Mouse (Mus musculus): ENCODE measurements at regions not wholly inside any gene's neighbourhood (a gene's known extent, or its start where the extent isn't known, plus 50 kb on each side); places are given as distances from the start of the nearest gene placed in this dataset.

GRCm38 (mm10) chr3:16277407-16277806 lies 271.2 kb upstream of the Gm5150 start:
- Histone ChIP-seq H3K36me3 (ENCODE audit: control insufficient read depth in 1 of 2, insufficient read depth in 2 of 2, low read length in 2 of 2) (no peaks in the 10 kb centered on the region), H3K27ac (ENCODE audit: control insufficient read depth, low read depth, low read length) (no peak overlapping the region), H3K4me3 (ENCODE audit: control insufficient read depth in 1 of 2, insufficient read depth in 1 of 2, low read depth in 2 of 2, low read length in 2 of 2) (no peak overlapping the region), H3K4me1 (ENCODE audit: control insufficient read depth in 1 of 2, insufficient read depth in 2 of 2, low read length in 2 of 2) (no peaks in the 10 kb centered on the region), H3K79me2 (ENCODE audit: control insufficient read depth, insufficient read depth, low read length, poor library complexity) (no peaks in the 10 kb centered on the region), H3K9ac (ENCODE audit: control insufficient read depth, low read depth, low read length, poor library complexity, severe bottlenecking) (no peak overlapping the region), H3K27me3 (ENCODE audit: control insufficient read depth in 1 of 2, insufficient read depth in 2 of 2, low read length in 2 of 2) (no peaks in the 10 kb centered on the region), H3K9me3 (replicated peaks; ENCODE audit: insufficient read depth, low read length) (no peaks in the 10 kb centered on the region)
- no peak for TF ChIP-seq POLR2AphosphoS2 (IDR thresholded peaks at IDR 0.05; ENCODE audit: low read length)
- TF ChIP-seq TCF12 (IDR thresholded peaks at IDR 0.05; ENCODE audit: low read depth, low read length), result no peak
- TF ChIP-seq UBTF (IDR thresholded peaks at IDR 0.05; ENCODE audit: borderline replicate concordance, insufficient read depth, low read depth, low read length), result no peak
- TF ChIP-seq TBP (IDR thresholded peaks at IDR 0.05; ENCODE audit: low read depth, low read length), result no peak
- no peak for TF ChIP-seq MXI1 (IDR thresholded peaks at IDR 0.05; ENCODE audit: low read depth, low read length)
- TF ChIP-seq HCFC1 (IDR thresholded peaks at IDR 0.05; ENCODE audit: low read depth, low read length), result no peak
- no peak for TF ChIP-seq ELF1 (IDR thresholded peaks at IDR 0.05; ENCODE audit: low read depth, low read length)
- TF ChIP-seq POLR2AphosphoS5 (IDR thresholded peaks at IDR 0.05; ENCODE audit: borderline replicate concordance, low read depth, low read length), result no peak
- no peak for TF ChIP-seq ETS1 (IDR thresholded peaks at IDR 0.05; ENCODE audit: low read depth, low read length)
- no peak for TF ChIP-seq MAX (IDR thresholded peaks at IDR 0.05; ENCODE audit: low read length)
- TF ChIP-seq NRF1 (IDR thresholded peaks at IDR 0.05; ENCODE audit: insufficient read depth, low read depth, low read length, poor library complexity, severe bottlenecking), result no peak
- TF ChIP-seq ZMIZ1 (IDR thresholded peaks at IDR 0.05; ENCODE audit: low read depth, low read length), result no peak
- no peak for TF ChIP-seq BHLHE40 (IDR thresholded peaks at IDR 0.05; ENCODE audit: borderline replicate concordance, low read depth, low read length)
- no peak for TF ChIP-seq EP300 (IDR thresholded peaks at IDR 0.05; ENCODE audit: low read depth in 1 of 2, low read length in 2 of 2)
- no peak for TF ChIP-seq ZNF384 (IDR thresholded peaks at IDR 0.05; ENCODE audit: low read depth, low read length)
- no peak for TF ChIP-seq RCOR1 (IDR thresholded peaks at IDR 0.05; ENCODE audit: low read depth, low read length)
- TF ChIP-seq MAFK (IDR thresholded peaks at IDR 0.05; ENCODE audit: borderline replicate concordance, low read depth, low read length), result no peak
- no peak for TF ChIP-seq TAL1 (IDR thresholded peaks at IDR 0.05; ENCODE audit: low read length)
- no peak for DNase-seq (ENCODE audit: low read depth, low spot score)

Data from MEL (cell line).